Comparison of ENCODE assay signal across 9 mouse cellular contexts in genomic region chr16:33739802-33740201, GRCm38 (mm10). TPM values are rescaled to one million over a fixed set of nuclear protein-coding genes. Genes with fewer than 3 reads are reported as not detected.
DNase-seq lines count a peak whose midpoint lies in the region; ATAC-seq and TF ChIP-seq lines count a peak whose summit lies in the region.
"Had no signal": no experiment of that assay in that cellular context is flagged by ENCODE, and none has a peak within 500 bp of the region (broad histone marks: within the 10 kb centered on the region; RNA-seq: fewer than 3 reads in every experiment).

No protein-coding gene starts in this region.

- H3ac ChIP-seq in myocyte (ENCODE audit: control insufficient read depth, insufficient read length): no peak overlapping the region

- 56% methylated on average over 3 of the region's 3 CpGs for WGBS in limb, embryonic 10.5 days
- WGBS in stomach, postnatal 0 days: 61% methylated on average over 3 of the region's 3 CpGs

- peak; percentile 70 for ATAC-seq in stomach, postnatal 0 days (ENCODE audit: low FRiP score, low TSS enrichment)

- H3K4me3 ChIP-seq in limb, embryonic 10.5 days: no peak overlapping the region
- H3K4me3 ChIP-seq in myocyte: no peak overlapping the region
- H3K4me3 ChIP-seq in stomach, postnatal 0 days (ENCODE audit: low read depth, low read length): no peak overlapping the region
- H3K4me3 ChIP-seq: neural tube, embryonic 12.5 days had no signal

- no peaks in the 10 kb centered on the region for H3K27me3 ChIP-seq in limb, embryonic 10.5 days (ENCODE audit: low read depth, poor library complexity, severe bottlenecking)
- H3K27me3 ChIP-seq in myocyte (ENCODE audit: control insufficient read depth, insufficient read depth, insufficient read length): no peaks in the 10 kb centered on the region
- no peaks in the 10 kb centered on the region for H3K27me3 ChIP-seq in stomach, postnatal 0 days (ENCODE audit: control insufficient read depth, insufficient read depth, low read length)
- H3K27me3 ChIP-seq: neural tube, embryonic 12.5 days had no signal

- peaks cover 61% of the 10 kb centered on the region for H3K4me1 ChIP-seq in limb, embryonic 10.5 days
- H3K4me1 ChIP-seq in stomach, postnatal 0 days (replicated peaks; ENCODE audit: control insufficient read depth, insufficient read depth): no peaks in the 10 kb centered on the region

- peak overlapping the region; percentile 87 for H3K27ac ChIP-seq in limb, embryonic 10.5 days
- no peak overlapping the region for H3K27ac ChIP-seq in stomach, postnatal 0 days (replicated peaks)
- H3K27ac ChIP-seq: neural tube, embryonic 12.5 days had no signal

- no peak for TF ChIP-seq POLR2A in myocyte (IDR thresholded peaks at IDR 0.05; ENCODE audit: insufficient read length, low read depth)

- peaks cover 9% of the 10 kb centered on the region; the same call in 1 of the 2 replicates for H3K36me3 ChIP-seq in limb, embryonic 10.5 days
- H3K36me3 ChIP-seq in myocyte (ENCODE audit: control insufficient read depth, insufficient read depth): peaks cover 19% of the 10 kb centered on the region
- H3K36me3 ChIP-seq in stomach, postnatal 0 days (ENCODE audit: control insufficient read depth, insufficient read depth, low read length): no peaks in the 10 kb centered on the region; the same call in 1 of the 2 replicates

- peak; percentile 89 for TF ChIP-seq CTCF in stomach, postnatal 0 days (IDR thresholded peaks at IDR 0.05; ENCODE audit: low read depth)

- H3K9ac ChIP-seq in stomach, postnatal 0 days (ENCODE audit: low read length): no peak overlapping the region
- H3K9ac ChIP-seq: neural tube, embryonic 12.5 days had no signal

- TF ChIP-seq EP300 in stomach, postnatal 0 days (optimal IDR thresholded peaks at IDR 0.05): no peak

- H3K9me3 ChIP-seq in limb, embryonic 10.5 days (replicated peaks): no peaks in the 10 kb centered on the region
- no peaks in the 10 kb centered on the region for H3K9me3 ChIP-seq in stomach, postnatal 0 days (ENCODE audit: control insufficient read depth, low read length)
- H3K9me3 ChIP-seq: neural tube, embryonic 12.5 days had no signal

- H3K4me2 ChIP-seq in myocyte (ENCODE audit: low read depth): peak overlapping the region; percentile 55
- no peak overlapping the region for H3K4me2 ChIP-seq in stomach, postnatal 0 days (replicated peaks; ENCODE audit: low read depth)
- H3K4me2 ChIP-seq: neural tube, embryonic 12.5 days had no signal

- peak; percentile 60 for DNase-seq in urinary bladder, postnatal 14 days (ENCODE audit: low spot score)
- no peak for DNase-seq in urinary bladder, adult 2 months (ENCODE audit: low spot score)
- DNase-seq in cerebellum, postnatal 36 days: peak; percentile 77 to 80
- peak; percentile 50 for DNase-seq in gastrocnemius, postnatal 10 days
- DNase-seq in kidney, adult 18-20 months: peak; percentile 54
- DNase-seq in limb, embryonic 10.5 days (ENCODE audit: low spot score): no peak
- DNase-seq in stomach, postnatal 0 days (ENCODE audit: low spot score): peak; percentile 58

- no peaks in the 10 kb centered on the region for H3K79me2 ChIP-seq in myocyte (ENCODE audit: control insufficient read depth, insufficient read depth)

TF ChIP-seq in myocyte, 11 proteins besides CTCF, POLR2A, EP300 and RAD21:
- TF ChIP-seq REST (IDR thresholded peaks at IDR 0.05; ENCODE audit: insufficient read depth, insufficient read length) (no peak), USF1 (IDR thresholded peaks at IDR 0.05; ENCODE audit: low read depth) (no peak), E2F4 (IDR thresholded peaks at IDR 0.05; ENCODE audit: insufficient read depth) (no peak), TCF3 (IDR thresholded peaks at IDR 0.05; ENCODE audit: insufficient read length, low read depth) (no peak), MAX (IDR thresholded peaks at IDR 0.05; ENCODE audit: low read depth) (no peak), MYOG (IDR thresholded peaks at IDR 0.05; ENCODE audit: control insufficient read depth in 1 of 3, insufficient read depth in 1 of 3, insufficient read length in 2 of 3, low read depth in 2 of 3) (no peak), POLR2AphosphoS2 (IDR thresholded peaks at IDR 0.05; ENCODE audit: insufficient read length, low read depth) (no peak), CEBPB (IDR thresholded peaks at IDR 0.05; ENCODE audit: insufficient read depth, poor library complexity, severe bottlenecking) (no peak), MYOD1 (IDR thresholded peaks at IDR 0.05; ENCODE audit: control insufficient read depth in 1 of 3, insufficient read length in 2 of 3, low read depth in 2 of 3) (no peak), TCF12 (IDR thresholded peaks at IDR 0.05; ENCODE audit: insufficient read depth, poor library complexity, severe bottlenecking) (no peak), SRF (IDR thresholded peaks at IDR 0.05; ENCODE audit: control insufficient read depth, insufficient read length, low read depth) (no peak)

RNA-seq across cellular contexts. Expression of gene Muc13, which starts 54.0 kb away (rescaled TPM):
- polyA plus RNA-seq in urinary bladder, adult 2 months (2012; rRNA removed): 0.04 and 0.09 TPM in 2 replicates
- total RNA-seq in gastrocnemius, postnatal 10 days (2021): under 1 TPM in 1 of 2 experiments, not detected in 1; 0.09 TPM
- polyA plus RNA-seq in limb, embryonic 10.5 days (2016; fragmentation: Nextera tagmentation; extraction: Ambion mirVana): 0.16 and 0.21 TPM in 2 replicates
- 0.05 TPM for polyA plus RNA-seq in myocyte (2012; fragmentation: generic; extraction: Trizol)
- polyA plus RNA-seq in stomach, postnatal 0 days (2015; fragmentation: Nextera tagmentation; extraction: Ambion mirVana): 8.7 and 10.6 TPM in 2 replicates

RNA-seq across cellular contexts. Expression of gene Heg1, which starts 55.6 kb away (rescaled TPM):
- 66.3 and 86.7 TPM in 2 replicates for polyA plus RNA-seq in urinary bladder, adult 2 months (2012; rRNA removed)
- 10 to 100 TPM; 54.7 to 72.6 TPM for total RNA-seq in gastrocnemius, postnatal 10 days (2021)
- polyA plus RNA-seq in limb, embryonic 10.5 days (2016; fragmentation: Nextera tagmentation; extraction: Ambion mirVana): 11.1 and 11.6 TPM in 2 replicates
- polyA plus RNA-seq in myocyte (2012; fragmentation: generic; extraction: Trizol): 28.3 TPM
- 8.5 and 9.1 TPM in 2 replicates for polyA plus RNA-seq in stomach, postnatal 0 days (2015; fragmentation: Nextera tagmentation; extraction: Ambion mirVana)

Comparison
In these comparisons a context has a peak if more than half of its experiments do, and no peak if none do; other contexts are left out.
1. DNase-seq: peak in urinary bladder, postnatal 14 days (single experiment), cerebellum, postnatal 36 days (2 of 2), gastrocnemius, postnatal 10 days (single experiment), kidney, adult 18-20 months (single experiment) and stomach, postnatal 0 days (single experiment); none in urinary bladder, adult 2 months (single experiment) and limb, embryonic 10.5 days (single experiment).